Mouse (Mus musculus) embryonic fibroblast, embryonic 13.5 days (primary cell): ENCODE measurements around the gene Kcnip1. TPM values are rescaled to one million over a fixed set of nuclear protein-coding genes. Genes with fewer than 3 reads are reported as not detected.

Experiments used
- H3K27ac ChIP-seq: 2 replicates; pipeline ENCODE4 v1.5.1; 2012; ENCODE audit warnings: low read length, control low read depth, inconsistent platforms; ENCODE audit not compliant: insufficient read depth
- H3K4me1 ChIP-seq: 2 replicates; pipeline ENCODE4 v1.6.1; 2011; ENCODE audit warnings: low read length; ENCODE audit not compliant: control insufficient read depth, insufficient read depth
- H3K4me3 ChIP-seq: 2 replicates; pipeline ENCODE4 v1.5.1; 2011; ENCODE audit warnings: mild to moderate bottlenecking, control low read depth, low read length; ENCODE audit not compliant: insufficient read depth
- CTCF ChIP-seq: IDR thresholded peaks from 2 replicates; pipeline ENCODE4 v1.5.1; 2011; ENCODE audit warnings: mild to moderate bottlenecking, control low read depth, low read length, moderate library complexity, borderline replicate concordance; ENCODE audit not compliant: insufficient read depth
- POLR2A ChIP-seq: IDR thresholded peaks from 2 replicates; pipeline ENCODE4 v1.6.1; 2011; ENCODE audit warnings: low read depth, mild to moderate bottlenecking, control low read depth, low read length, moderate library complexity
- polyA plus RNA-seq: library from polyadenylated mRNA; stranded (reverse); fragments of >200 nt; gene quantifications from 2 replicates; pipeline ENCODE4 v1.2.4, GENCODE M21; 2011; ENCODE audit warnings: low read depth; ENCODE audit not compliant: missing spikeins, insufficient read length

The Kcnip1 gene
- polyA plus RNA-seq, 1 experiment: 2.7 TPM

DNA sequence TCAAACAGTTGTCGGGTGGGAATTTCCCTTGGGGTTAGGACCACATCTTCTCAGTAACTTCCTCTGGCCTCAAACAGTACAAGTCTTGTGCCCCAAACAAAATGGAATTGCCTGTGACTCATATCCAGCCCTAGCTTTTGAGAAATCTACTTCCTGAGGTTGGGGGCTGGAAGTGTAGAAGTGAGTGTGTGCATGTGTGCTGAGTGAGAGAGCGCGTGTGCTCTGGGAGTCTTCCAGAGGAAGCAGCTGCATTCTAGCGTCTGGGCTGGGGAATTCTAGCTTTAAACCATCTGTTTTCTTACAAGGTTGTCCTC, 17.9 kb upstream of the Kcnip1 start:
- no peak overlapping the region for H3K27ac ChIP-seq
- peaks cover 4% of the 10 kb centered on the region; the same call in 1 of the 2 replicates for H3K4me1 ChIP-seq
- no peak for TF ChIP-seq POLR2A
- no peak for TF ChIP-seq CTCF
- no peak overlapping the region for H3K4me3 ChIP-seq

DNA sequence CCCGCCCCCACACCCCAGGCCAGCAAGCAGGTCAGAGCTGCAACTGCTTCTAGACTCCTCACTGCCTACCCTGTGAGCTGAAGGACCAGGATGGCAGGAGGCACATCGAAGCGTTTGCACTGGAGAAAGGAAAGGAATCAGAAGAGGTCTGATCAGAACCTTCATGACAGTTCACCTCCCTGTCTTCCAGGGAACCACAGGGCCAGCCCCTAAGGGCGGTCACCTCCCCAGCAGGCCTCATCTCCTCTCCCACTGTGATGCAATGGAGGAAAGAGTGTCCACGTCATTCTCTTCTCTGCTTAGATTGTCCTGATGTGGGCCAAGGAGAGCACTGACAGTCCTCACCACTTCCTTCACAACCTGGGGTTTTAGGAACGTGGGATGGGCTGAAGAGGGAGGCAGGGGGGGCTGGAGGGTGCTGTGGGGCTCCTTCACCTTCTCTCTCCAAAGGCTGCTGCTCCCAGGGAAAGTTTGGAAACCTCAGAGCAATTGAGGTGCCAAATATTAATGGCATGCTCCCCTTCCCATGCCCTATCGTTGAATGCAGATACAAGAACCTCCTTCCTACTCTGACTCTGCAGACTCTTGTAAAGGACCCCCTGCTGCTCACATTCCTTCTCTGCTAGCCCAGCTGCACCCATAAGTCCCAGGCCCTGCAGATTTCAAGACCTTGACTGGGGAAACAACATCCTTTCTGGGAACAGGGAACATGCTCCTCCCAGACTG, 17.3 kb upstream of the Kcnip1 start:
- peaks cover 4% of the 10 kb centered on the region; the same call in 1 of the 2 replicates for H3K4me1 ChIP-seq
- H3K27ac ChIP-seq: no peak overlapping the region
- no peak overlapping the region for H3K4me3 ChIP-seq
- TF ChIP-seq POLR2A: no peak
- no peak for TF ChIP-seq CTCF

GRCm38 (mm10) chr11:34009316-34010087, 16.6 kb upstream of the Kcnip1 start:
- no peak overlapping the region for H3K27ac ChIP-seq
- no peak overlapping the region for H3K4me3 ChIP-seq
- H3K4me1 ChIP-seq: peaks cover 4% of the 10 kb centered on the region; the same call in 1 of the 2 replicates
- TF ChIP-seq POLR2A (no peak), CTCF (no peak)

GRCm38 (mm10) chr11:34008702-34009101, 15.8 kb upstream of the Kcnip1 start:
- H3K4me1 ChIP-seq: peaks cover 4% of the 10 kb centered on the region; the same call in 1 of the 2 replicates
- TF ChIP-seq CTCF (peak; percentile 78; the same call in 1 of the 2 replicates), POLR2A (no peak)
- no peak overlapping the region for H3K27ac ChIP-seq
- H3K4me3 ChIP-seq: no peak overlapping the region

- Histone ChIP-seq H3K4me1 (peaks cover 4% of the 10 kb centered on the region; the same call in 1 of the 2 replicates), H3K27ac (no peak overlapping the region), H3K4me3 (no peak overlapping the region)
- TF ChIP-seq CTCF: no peak
- no peak for TF ChIP-seq POLR2A
These were observed 15.3 kb upstream of the Kcnip1 start for GRCm38 (mm10) chr11:34008214-34008613.

GRCm38 (mm10) chr11:34007616-34008015, 14.7 kb upstream of the Kcnip1 start:
- peaks cover 4% of the 10 kb centered on the region; the same call in 1 of the 2 replicates for H3K4me1 ChIP-seq
- TF ChIP-seq CTCF: no peak
- no peak for TF ChIP-seq POLR2A
- no peak overlapping the region for H3K27ac ChIP-seq
- H3K4me3 ChIP-seq: no peak overlapping the region

GRCm38 (mm10) chr11:34002593-34002965, 9.6 kb upstream of the Kcnip1 start:
- no peak for TF ChIP-seq CTCF
- no peak for TF ChIP-seq POLR2A
- no peaks in the 10 kb centered on the region for H3K4me1 ChIP-seq
- no peak overlapping the region for H3K4me3 ChIP-seq
- no peak overlapping the region for H3K27ac ChIP-seq

DNA sequence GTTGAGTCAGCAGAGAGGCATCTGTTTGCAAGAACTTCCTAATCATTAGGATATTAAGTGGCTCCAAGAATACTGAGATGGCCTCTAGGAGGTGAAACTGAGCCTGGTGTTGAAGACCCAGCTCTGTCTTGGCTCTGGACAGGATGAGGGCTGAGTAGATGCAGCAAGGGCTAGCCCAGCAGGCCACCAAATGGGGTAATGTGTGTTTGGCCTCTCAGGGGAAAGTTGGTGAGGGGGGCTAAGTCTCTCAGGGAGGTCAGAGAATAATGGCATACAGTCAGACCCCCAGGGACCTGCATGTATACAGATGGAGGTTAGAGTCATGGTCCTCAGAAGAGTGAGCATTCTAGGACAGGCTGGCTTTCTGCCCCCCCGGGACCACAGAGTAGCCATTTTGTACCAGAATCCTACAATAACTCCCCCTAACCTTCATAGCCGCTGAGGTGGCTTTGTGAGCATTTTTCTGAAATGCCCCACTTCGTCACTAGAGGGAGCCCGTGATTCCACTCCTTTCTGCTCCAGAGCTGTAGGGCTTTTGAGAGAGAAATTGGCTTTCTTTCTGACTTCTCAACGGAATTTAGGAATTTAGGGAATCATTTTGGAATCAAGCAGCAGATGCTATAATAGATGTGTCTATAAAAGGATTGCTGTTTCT, 9.1 kb upstream of the Kcnip1 start:
- no peak overlapping the region for H3K4me3 ChIP-seq
- TF ChIP-seq CTCF (0 out of 2 replicates have a peak, but pooled peaks have one; percentile 8), POLR2A (no peak)
- no peaks in the 10 kb centered on the region for H3K4me1 ChIP-seq
- H3K27ac ChIP-seq: no peak overlapping the region

GRCm38 (mm10) chr11:34000416-34000815, 7.5 kb upstream of the Kcnip1 start:
- Histone ChIP-seq H3K27ac (no peak overlapping the region), H3K4me1 (no peaks in the 10 kb centered on the region), H3K4me3 (no peak overlapping the region)
- no peak for TF ChIP-seq CTCF
- no peak for TF ChIP-seq POLR2A

DNA sequence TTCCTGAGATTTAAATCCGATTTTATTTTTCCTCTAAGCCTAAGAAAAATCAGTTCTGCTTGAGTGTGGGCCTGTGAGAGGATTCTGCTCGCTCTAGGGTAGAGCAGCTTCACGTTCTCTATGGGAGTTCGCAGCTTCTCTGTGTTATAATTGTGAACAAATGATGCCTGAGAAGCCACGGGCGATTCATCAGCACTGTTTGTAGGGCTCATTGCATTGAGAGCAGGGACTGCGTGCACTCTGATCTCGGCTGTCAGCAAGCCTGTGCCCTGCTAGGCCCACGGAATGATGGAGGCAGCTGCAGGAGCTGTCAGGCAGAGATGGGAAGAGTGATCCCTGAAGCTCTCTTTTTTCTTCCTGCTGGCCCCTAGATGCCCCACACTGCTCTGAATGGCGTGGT, 5.3 kb upstream of the Kcnip1 start:
- Histone ChIP-seq H3K4me1 (no peaks in the 10 kb centered on the region), H3K4me3 (no peak overlapping the region), H3K27ac (no peak overlapping the region)
- TF ChIP-seq POLR2A: no peak
- TF ChIP-seq CTCF: no peak
